Mouse (Mus musculus) embryonic facial prominence, embryonic 11.5 days (tissue): ENCODE data around the gene Ssbp4. TPM values are rescaled to one million over a fixed set of nuclear protein-coding genes. Genes with fewer than 3 reads are reported as not detected.
A peak's percentile ranks its signal among the peaks of the same experiment; 100 is the strongest.

Source experiments
- ATAC-seq: fragments of 200-750 bp; cut with Nextera tagmentation; replicated peaks from 2 replicates; pipeline ENCODE4 v1.8.0; 2017; ENCODE audit warnings: low read depth; ENCODE audit not compliant: insufficient number of reproducible peaks, low FRiP score, low TSS enrichment
- DNase-seq: peaks from one replicate; pipeline ENCODE4 v3.0.0-alpha.2; 2015; ENCODE audit warnings: low spot score
- H3K27ac ChIP-seq: fragments of 300-500 bp; sonication (generic); replicated peaks from 2 replicates; pipeline ENCODE4 v1.5.1; 2014; ENCODE audit warnings: mild to moderate bottlenecking, low read depth, low read length, control low read depth
- H3K27me3 ChIP-seq: fragments of 300-500 bp; sonication (generic); 2 replicates; pipeline ENCODE4 v1.6.1; 2014; ENCODE audit warnings: mild to moderate bottlenecking, low read length, moderate library complexity, mixed read lengths; ENCODE audit not compliant: control insufficient read depth, insufficient read depth
- H3K36me3 ChIP-seq: fragments of 300-500 bp; sonication (generic); replicated peaks from 2 replicates; pipeline ENCODE4 v1.6.1; 2014; ENCODE audit warnings: low read depth, mild to moderate bottlenecking, low read length, moderate library complexity, mixed read lengths; ENCODE audit not compliant: control insufficient read depth, insufficient read depth
- H3K4me1 ChIP-seq: fragments of 300-500 bp; sonication (generic); 2 replicates; pipeline ENCODE4 v1.6.1; 2014; ENCODE audit warnings: low read length, mixed read lengths; ENCODE audit not compliant: control insufficient read depth, insufficient read depth
- H3K4me2 ChIP-seq: fragments of 300-500 bp; sonication (generic); 2 replicates; pipeline ENCODE4 v1.6.1; 2014; ENCODE audit warnings: low read depth, mild to moderate bottlenecking, control low read depth, low read length, moderate library complexity
- H3K4me3 ChIP-seq: fragments of 300-500 bp; sonication (generic); 2 replicates; pipeline ENCODE4 v1.5.1; 2014; ENCODE audit warnings: low read depth, low read length, control low read depth
- H3K9ac ChIP-seq: fragments of 300-500 bp; sonication (generic); replicated peaks from 2 replicates; pipeline ENCODE4 v1.6.1; 2014; ENCODE audit warnings: mild to moderate bottlenecking, control low read depth, low read length
- H3K9me3 ChIP-seq: fragments of 300-500 bp; sonication (generic); replicated peaks from 2 replicates; pipeline ENCODE4 v1.6.1; 2016; ENCODE audit warnings: mild to moderate bottlenecking, low read length, inconsistent platforms, mixed read lengths; ENCODE audit not compliant: control insufficient read depth
- WGBS: fragments of 180-500 bp; shearing (Covaris S2); extraction: QIAGEN DNeasy Blood & Tissue Kit; methylation state at CpG from one replicate; pipeline ENCODE4 v1.1.7; 2014; 5-methylcytosine and 5-hydroxymethylcytosine counted together
- polyA plus RNA-seq: library from polyadenylated mRNA; unstranded; fragments of >200 nt; fragmentation: Nextera tagmentation; extraction: Ambion mirVana; gene quantifications from 2 replicates; pipeline ENCODE4 v1.2.1, GENCODE M21; 2014

The Ssbp4 gene
- polyA plus RNA-seq, 1 experiment from 2014 or later, result 108 TPM

GRCm38 (mm10) chr8:70585258-70585652 is 23.4 kb downstream of the Ssbp4 start:
- ATAC-seq, result peak; percentile 15; the same call in 1 of the 2 replicates
- H3K27ac ChIP-seq, result no peak overlapping the region
- 38% methylated on average over 7 of the region's 7 CpGs for WGBS
- no peaks in the 10 kb centered on the region for H3K27me3 ChIP-seq
- H3K36me3 ChIP-seq, result peaks cover 11% of the 10 kb centered on the region
- no peak overlapping the region for H3K4me2 ChIP-seq
- H3K4me1 ChIP-seq, result no peaks in the 10 kb centered on the region
- H3K9me3 ChIP-seq, result no peaks in the 10 kb centered on the region
- DNase-seq, result peak; percentile 55
- H3K4me3 ChIP-seq, result no peak overlapping the region
- no peak overlapping the region for H3K9ac ChIP-seq

GRCm38 (mm10) chr8:70584606-70585257 is 23.9 kb downstream of the Ssbp4 start:
- Histone ChIP-seq H3K4me1 (no peaks in the 10 kb centered on the region), H3K27ac (no peak overlapping the region), H3K4me2 (no peak overlapping the region), H3K9me3 (no peaks in the 10 kb centered on the region), H3K4me3 (no peak overlapping the region), H3K36me3 (peaks cover 11% of the 10 kb centered on the region), H3K27me3 (no peaks in the 10 kb centered on the region), H3K9ac (no peak overlapping the region)
- 91% methylated on average over 9 of the region's 9 CpGs for WGBS
- no peak for DNase-seq
- peak; percentile 19; the same call in 1 of the 2 replicates for ATAC-seq

GRCm38 (mm10) chr8:70583476-70584387 is 24.9 kb downstream of the Ssbp4 start:
- no peak overlapping the region for H3K4me2 ChIP-seq
- no peak for ATAC-seq
- H3K27ac ChIP-seq, result no peak overlapping the region
- no peak overlapping the region for H3K9ac ChIP-seq
- no peaks in the 10 kb centered on the region for H3K27me3 ChIP-seq
- WGBS, result 89% methylated on average over 18 of the region's 18 CpGs
- no peak overlapping the region for H3K4me3 ChIP-seq
- DNase-seq, result no peak
- H3K9me3 ChIP-seq, result no peaks in the 10 kb centered on the region
- H3K36me3 ChIP-seq, result peaks cover 11% of the 10 kb centered on the region
- no peaks in the 10 kb centered on the region for H3K4me1 ChIP-seq

- H3K4me2 ChIP-seq, result no peak overlapping the region
- H3K4me3 ChIP-seq, result no peak overlapping the region
- WGBS, result 90% methylated on average over 3 of the region's 3 CpGs
Measured at GRCm38 (mm10) chr8:70577207-70577606, 31.5 kb downstream of the Ssbp4 start.

GRCm38 (mm10) chr8:70574915-70575314 is 33.8 kb downstream of the Ssbp4 start:
- 87% methylated on average over 4 of the region's 4 CpGs for WGBS
- no peak for ATAC-seq
- no peaks in the 10 kb centered on the region for H3K9me3 ChIP-seq
- no peaks in the 10 kb centered on the region for H3K4me1 ChIP-seq
- H3K36me3 ChIP-seq, result no peaks in the 10 kb centered on the region
- no peak for DNase-seq
- no peak overlapping the region for H3K4me3 ChIP-seq
- H3K27me3 ChIP-seq, result no peaks in the 10 kb centered on the region
- no peak overlapping the region for H3K9ac ChIP-seq
- no peak overlapping the region for H3K27ac ChIP-seq
- H3K4me2 ChIP-seq, result no peak overlapping the region

More at GRCm38 (mm10) chr8:70577207-70577606, 31.5 kb downstream of the Ssbp4 start:
- ATAC-seq (no peak), DNase-seq (no peak)
- Histone ChIP-seq H3K27ac (no peak overlapping the region), H3K36me3 (peaks cover 5% of the 10 kb centered on the region), H3K9ac (no peak overlapping the region), H3K9me3 (no peaks in the 10 kb centered on the region), H3K4me1 (no peaks in the 10 kb centered on the region), H3K27me3 (no peaks in the 10 kb centered on the region)

GRCm38 (mm10) chr8:70574302-70574701 is 34.4 kb downstream of the Ssbp4 start:
- ATAC-seq, result no peak
- no peak for DNase-seq

GRCm38 (mm10) chr8:70570990-70571389 is 37.7 kb downstream of the Ssbp4 start:
- H3K9me3 ChIP-seq, result no peaks in the 10 kb centered on the region
- no peaks in the 10 kb centered on the region for H3K4me1 ChIP-seq
- H3K36me3 ChIP-seq, result no peaks in the 10 kb centered on the region
- 84% methylated on average over 6 of the region's 6 CpGs for WGBS
- ATAC-seq (no peak), DNase-seq (no peak)
- H3K27ac ChIP-seq, result no peak overlapping the region
- no peak overlapping the region for H3K4me2 ChIP-seq
- no peak overlapping the region for H3K9ac ChIP-seq
- no peak overlapping the region for H3K4me3 ChIP-seq
- no peaks in the 10 kb centered on the region for H3K27me3 ChIP-seq

More at GRCm38 (mm10) chr8:70574302-70574701, 34.4 kb downstream of the Ssbp4 start:
- Histone ChIP-seq H3K36me3 (no peaks in the 10 kb centered on the region), H3K27ac (no peak overlapping the region), H3K27me3 (no peaks in the 10 kb centered on the region), H3K4me3 (no peak overlapping the region), H3K4me2 (no peak overlapping the region), H3K9ac (no peak overlapping the region), H3K9me3 (no peaks in the 10 kb centered on the region), H3K4me1 (no peaks in the 10 kb centered on the region)

GRCm38 (mm10) chr8:70570360-70570759 is 38.3 kb downstream of the Ssbp4 start:
- Histone ChIP-seq H3K4me1 (no peaks in the 10 kb centered on the region), H3K4me2 (no peak overlapping the region), H3K36me3 (no peaks in the 10 kb centered on the region), H3K9me3 (no peaks in the 10 kb centered on the region), H3K4me3 (no peak overlapping the region), H3K27ac (no peak overlapping the region), H3K27me3 (no peaks in the 10 kb centered on the region), H3K9ac (no peak overlapping the region)
- DNase-seq, result no peak
- ATAC-seq, result no peak; the same call in 1 of the 2 replicates
